Mouse (Mus musculus): ENCODE measurements around the gene Igsf9b. TPM values are rescaled to one million over a fixed set of nuclear protein-coding genes. Genes with fewer than 3 reads are reported as not detected.

Igsf9b gene
- polyA plus RNA-seq, 2 experiments: 0.01 TPM

GRCm38 (mm10) chr9:27271899-27272298 is 27.1 kb upstream of the Igsf9b start:
- Histone ChIP-seq H3K4me1 (replicated peaks; ENCODE audit: control insufficient read depth in 2 of 2, insufficient read depth in 2 of 2, low read length in 1 of 2) (no peaks in the 10 kb centered on the region), H3K4me3 (ENCODE audit: insufficient read depth in 1 of 2, low read depth in 2 of 2, low read length in 2 of 2) (no peak overlapping the region), H3K4me2 (ENCODE audit: low read depth) (no peak overlapping the region), H3K9me3 (ENCODE audit: control insufficient read depth, low read length) (no peaks in the 10 kb centered on the region), H3K27me3 (ENCODE audit: control insufficient read depth, insufficient read depth, low read length) (no peaks in the 10 kb centered on the region), H3K9ac (replicated peaks) (no peak overlapping the region), H3K36me3 (replicated peaks; ENCODE audit: control insufficient read depth, insufficient read depth, low read depth) (no peaks in the 10 kb centered on the region), H3K27ac (no peak overlapping the region)
- DNase-seq (ENCODE audit: low read depth in 3 of 3, low spot score in 3 of 3) (no peak), ATAC-seq (ENCODE audit: insufficient read depth) (no peak)
- WGBS (ENCODE audit: insufficient replicate concordance): 64% methylated on average over 2 of the region's 2 CpGs
- TF ChIP-seq EP300 (IDR thresholded peaks at IDR 0.05; ENCODE audit: low read depth): no peak
- no peak for TF ChIP-seq CTCF (IDR thresholded peaks at IDR 0.05; ENCODE audit: low read depth)

DNA sequence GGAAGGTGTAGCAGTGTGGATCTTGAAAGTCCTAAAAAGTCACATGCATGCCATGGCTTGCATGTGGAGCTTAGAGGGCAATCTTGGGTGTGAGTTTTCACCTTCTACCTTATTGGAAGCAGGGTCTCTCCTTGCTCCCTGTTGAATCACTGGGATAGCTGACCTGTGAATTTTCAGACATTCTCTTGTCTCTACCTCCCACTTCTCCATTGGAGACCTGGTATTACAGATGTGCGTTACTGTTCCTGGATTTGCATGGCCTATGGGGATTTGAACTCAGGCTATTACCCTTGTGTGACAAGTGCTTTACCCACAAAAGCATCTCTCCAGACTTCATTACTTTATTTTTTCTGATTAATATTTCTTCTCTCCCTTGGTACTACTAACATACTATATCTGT is 26.1 kb upstream of the Igsf9b start:
- Histone ChIP-seq H3K4me1 (replicated peaks; ENCODE audit: control insufficient read depth in 2 of 2, insufficient read depth in 2 of 2, low read length in 1 of 2) (no peaks in the 10 kb centered on the region), H3K4me3 (ENCODE audit: insufficient read depth in 1 of 2, low read depth in 2 of 2, low read length in 2 of 2) (no peak overlapping the region), H3K36me3 (replicated peaks; ENCODE audit: control insufficient read depth, insufficient read depth, low read depth) (no peaks in the 10 kb centered on the region), H3K27me3 (ENCODE audit: control insufficient read depth, insufficient read depth, low read length) (no peaks in the 10 kb centered on the region), H3K9me3 (ENCODE audit: control insufficient read depth, low read length) (no peaks in the 10 kb centered on the region), H3K4me2 (ENCODE audit: low read depth) (no peak overlapping the region), H3K27ac (no peak overlapping the region), H3K9ac (replicated peaks) (no peak overlapping the region)
- ATAC-seq (ENCODE audit: insufficient read depth) (no peak), DNase-seq (ENCODE audit: low read depth in 3 of 3, low spot score in 3 of 3) (no peak)
- WGBS (ENCODE audit: insufficient replicate concordance): 85% methylated on average over 1 of the region's 1 CpGs
- TF ChIP-seq EP300 (IDR thresholded peaks at IDR 0.05; ENCODE audit: low read depth): no peak
- TF ChIP-seq CTCF (IDR thresholded peaks at IDR 0.05; ENCODE audit: low read depth): no peak

GRCm38 (mm10) chr9:27276282-27276839 is 22.6 kb upstream of the Igsf9b start:
- Histone ChIP-seq H3K27ac (no peak overlapping the region), H3K4me1 (replicated peaks; ENCODE audit: control insufficient read depth in 2 of 2, insufficient read depth in 2 of 2, low read length in 1 of 2) (no peaks in the 10 kb centered on the region), H3K36me3 (replicated peaks; ENCODE audit: control insufficient read depth, insufficient read depth, low read depth) (no peaks in the 10 kb centered on the region), H3K9me3 (ENCODE audit: control insufficient read depth, low read length) (no peaks in the 10 kb centered on the region), H3K4me2 (ENCODE audit: low read depth) (no peak overlapping the region), H3K9ac (replicated peaks) (no peak overlapping the region), H3K4me3 (ENCODE audit: insufficient read depth in 1 of 2, low read depth in 2 of 2, low read length in 2 of 2) (no peak overlapping the region), H3K27me3 (ENCODE audit: control insufficient read depth, insufficient read depth, low read length) (no peaks in the 10 kb centered on the region)
- TF ChIP-seq EP300 (IDR thresholded peaks at IDR 0.05; ENCODE audit: low read depth) (no peak), CTCF (IDR thresholded peaks at IDR 0.05; ENCODE audit: low read depth) (no peak)
- no peak for DNase-seq (ENCODE audit: low read depth in 3 of 3, low spot score in 3 of 3)
- 53% methylated on average over 8 of the region's 8 CpGs for WGBS (ENCODE audit: insufficient replicate concordance)
- ATAC-seq (ENCODE audit: insufficient read depth): no peak

GRCm38 (mm10) chr9:27277401-27278087 is 21.5 kb upstream of the Igsf9b start:
- Histone ChIP-seq H3K4me2 (ENCODE audit: low read depth) (no peak overlapping the region), H3K4me1 (replicated peaks; ENCODE audit: control insufficient read depth in 2 of 2, insufficient read depth in 2 of 2, low read length in 1 of 2) (no peaks in the 10 kb centered on the region), H3K9ac (replicated peaks) (no peak overlapping the region), H3K27ac (no peak overlapping the region), H3K9me3 (ENCODE audit: control insufficient read depth, low read length) (no peaks in the 10 kb centered on the region), H3K27me3 (ENCODE audit: control insufficient read depth, insufficient read depth, low read length) (no peaks in the 10 kb centered on the region), H3K4me3 (ENCODE audit: insufficient read depth in 1 of 2, low read depth in 2 of 2, low read length in 2 of 2) (no peak overlapping the region), H3K36me3 (replicated peaks; ENCODE audit: control insufficient read depth, insufficient read depth, low read depth) (no peaks in the 10 kb centered on the region)
- ATAC-seq (ENCODE audit: insufficient read depth): no peak
- 30% methylated on average over 5 of the region's 5 CpGs for WGBS (ENCODE audit: insufficient replicate concordance)
- no peak for TF ChIP-seq CTCF (IDR thresholded peaks at IDR 0.05; ENCODE audit: low read depth)
- TF ChIP-seq EP300 (IDR thresholded peaks at IDR 0.05; ENCODE audit: low read depth): no peak
- no peak for DNase-seq (ENCODE audit: low read depth in 3 of 3, low spot score in 3 of 3)

GRCm38 (mm10) chr9:27279041-27279440 is 20.0 kb upstream of the Igsf9b start:
- TF ChIP-seq CTCF (IDR thresholded peaks at IDR 0.05; ENCODE audit: low read depth) (no peak), EP300 (IDR thresholded peaks at IDR 0.05; ENCODE audit: low read depth) (no peak)
- Histone ChIP-seq H3K9ac (replicated peaks) (no peak overlapping the region), H3K36me3 (replicated peaks; ENCODE audit: control insufficient read depth, insufficient read depth, low read depth) (no peaks in the 10 kb centered on the region), H3K4me2 (ENCODE audit: low read depth) (no peak overlapping the region), H3K27me3 (ENCODE audit: control insufficient read depth, insufficient read depth, low read length) (no peaks in the 10 kb centered on the region), H3K27ac (no peak overlapping the region), H3K9me3 (ENCODE audit: control insufficient read depth, low read length) (no peaks in the 10 kb centered on the region), H3K4me3 (ENCODE audit: insufficient read depth in 1 of 2, low read depth in 2 of 2, low read length in 2 of 2) (no peak overlapping the region), H3K4me1 (replicated peaks; ENCODE audit: control insufficient read depth in 2 of 2, insufficient read depth in 2 of 2, low read length in 1 of 2) (no peaks in the 10 kb centered on the region)
- 69% methylated on average over 1 of the region's 1 CpGs for WGBS (ENCODE audit: insufficient replicate concordance)
- ATAC-seq (ENCODE audit: insufficient read depth) (no peak), DNase-seq (ENCODE audit: low read depth in 3 of 3, low spot score in 3 of 3) (no peak)
